Comparison of ENCODE assay signal across 10 mouse cellular contexts in genomic region chr1:78816639-78817038, GRCm38 (mm10). TPM values are rescaled to one million over a fixed set of nuclear protein-coding genes. Genes with fewer than 3 reads are reported as not detected.
A peak's percentile ranks its signal among the peaks of the same experiment; 100 is the strongest.
DNase-seq lines count a peak whose midpoint lies in the region; ATAC-seq lines count a peak whose summit lies in the region.
"Had no signal": no experiment of that assay in that cellular context is flagged by ENCODE, and none has a peak within 500 bp of the region (broad histone marks: within the 10 kb centered on the region; RNA-seq: fewer than 3 reads in every experiment).

Gene Kcne4, plus strand, starts transcription at chr1:78816758.

- whole genome bisulfite sequencing in heart, embryonic 13.5 days, result 61% methylated on average over 10 of the region's 10 CpGs
- WGBS in heart, embryonic 15.5 days, result 47% methylated on average over 10 of the region's 10 CpGs
- 27% methylated on average over 10 of the region's 10 CpGs for WGBS in kidney, embryonic 15.5 days

- DNase-seq in heart, postnatal 25 days (ENCODE audit: low spot score), result no peak
- peak; percentile 43 for DNase-seq in mesoderm, embryonic 11.5 days (ENCODE audit: low read depth, low spot score)
- DNase-seq in right cerebral cortex, postnatal 10 days (ENCODE audit: low spot score in 2 of 2), result no peak
- DNase-seq in left cerebral cortex, postnatal 25 days (ENCODE audit: low spot score in 2 of 2), result no peak
- DNase-seq: liver, embryonic 13.5 days; right cerebral cortex, postnatal 14 days had no signal

- no peak for ATAC-seq in heart, embryonic 13.5 days (ENCODE audit: extremely low read depth, insufficient number of reproducible peaks, low FRiP score, low TSS enrichment)
- ATAC-seq in heart, embryonic 15.5 days (replicated peaks; ENCODE audit: insufficient number of reproducible peaks, insufficient read depth, low FRiP score, low read depth), result no peak
- ATAC-seq in kidney, embryonic 15.5 days (replicated peaks; ENCODE audit: low FRiP score), result peak; percentile 90

- intact Hi-C loops in heart, postnatal 25 days (cut with DNase I), result loop anchor here (10.0 kb wide), 1 partner anchor 72 kb away; no protein-coding TSS in a partner anchor
- intact Hi-C loops in left cerebral cortex, postnatal 25 days (cut with DNase I), result no loop called here

- no peak within 1 kb of the TSS for H3K27ac ChIP-seq in heart, embryonic 13.5 days (replicated peaks)
- H3K27ac ChIP-seq in heart, embryonic 15.5 days, result no peak within 1 kb of the TSS
- peak within 1 kb of the TSS; percentile 24 for H3K27ac ChIP-seq in kidney, embryonic 15.5 days
- H3K27ac ChIP-seq: liver, embryonic 13.5 days had no signal

- H3K27me3 ChIP-seq in heart, embryonic 13.5 days (replicated peaks), result no peaks in the 10 kb centered on the region
- no peaks in the 10 kb centered on the region for H3K27me3 ChIP-seq in heart, embryonic 15.5 days
- no peaks in the 10 kb centered on the region for H3K27me3 ChIP-seq in kidney, embryonic 15.5 days
- H3K27me3 ChIP-seq: liver, embryonic 13.5 days had no signal

- H3K4me1 ChIP-seq in heart, embryonic 13.5 days, result peaks cover 48% of the 10 kb centered on the region
- H3K4me1 ChIP-seq in heart, embryonic 15.5 days (replicated peaks), result peaks cover 35% of the 10 kb centered on the region
- H3K4me1 ChIP-seq in kidney, embryonic 15.5 days, result peaks cover 57% of the 10 kb centered on the region
- H3K4me1 ChIP-seq: liver, embryonic 13.5 days had no signal

- peak within 1 kb of the TSS; percentile 11 for H3K4me3 ChIP-seq in heart, embryonic 13.5 days
- peak within 1 kb of the TSS; percentile 17; the same call in 1 of the 2 replicates for H3K4me3 ChIP-seq in heart, embryonic 15.5 days
- H3K4me3 ChIP-seq in kidney, embryonic 15.5 days (replicated peaks), result peak within 1 kb of the TSS; percentile 13
- H3K4me3 ChIP-seq: liver, embryonic 13.5 days had no signal

- H3K9me3 ChIP-seq in heart, embryonic 13.5 days, result no peaks in the 10 kb centered on the region
- no peaks in the 10 kb centered on the region for H3K9me3 ChIP-seq in heart, embryonic 15.5 days (replicated peaks)
- no peaks in the 10 kb centered on the region for H3K9me3 ChIP-seq in kidney, embryonic 15.5 days (replicated peaks)
- H3K9me3 ChIP-seq: liver, embryonic 13.5 days had no signal

- H3K9ac ChIP-seq in heart, embryonic 13.5 days, result no peak within 1 kb of the TSS
- no peak within 1 kb of the TSS for H3K9ac ChIP-seq in heart, embryonic 15.5 days
- no peak within 1 kb of the TSS for H3K9ac ChIP-seq in kidney, embryonic 15.5 days
- H3K9ac ChIP-seq: liver, embryonic 13.5 days had no signal

- peak within 1 kb of the TSS; percentile 40 for H3K4me2 ChIP-seq in heart, embryonic 13.5 days
- peak within 1 kb of the TSS; percentile 27 for H3K4me2 ChIP-seq in heart, embryonic 15.5 days
- H3K4me2 ChIP-seq in kidney, embryonic 15.5 days, result peak within 1 kb of the TSS; percentile 41
- H3K4me2 ChIP-seq: liver, embryonic 13.5 days had no signal

- no peaks in the 10 kb centered on the region for H3K36me3 ChIP-seq in heart, embryonic 13.5 days
- no peaks in the 10 kb centered on the region for H3K36me3 ChIP-seq in heart, embryonic 15.5 days
- no peaks in the 10 kb centered on the region for H3K36me3 ChIP-seq in kidney, embryonic 15.5 days
- H3K36me3 ChIP-seq: liver, embryonic 13.5 days had no signal

RNA-seq across cellular contexts. Expression of gene Kcne4, which starts in this region (rescaled TPM):
- polyA plus RNA-seq in heart, embryonic 13.5 days (2015; fragmentation: Nextera tagmentation; extraction: Ambion mirVana), result 4.1 and 4.2 TPM in 2 replicates
- total RNA-seq in heart, postnatal 25 days (2021), result 1 to 10 TPM; 1.2 to 2.1 TPM
- polyA plus RNA-seq in heart, embryonic 15.5 days (2015; fragmentation: Nextera tagmentation; extraction: Ambion mirVana), result 4.4 and 6.5 TPM in 2 replicates
- 7.3 and 7.7 TPM in 2 replicates for polyA plus RNA-seq in kidney, embryonic 15.5 days (2015; fragmentation: Nextera tagmentation; extraction: Ambion mirVana)
- total RNA-seq in left cerebral cortex, postnatal 25 days (2021), result 1 to 10 TPM in 1 of 2 experiments, under 1 TPM in 1; 0.80 to 1.2 TPM
- total RNA-seq: ES-E14 had no signal
